Mouse (Mus musculus) left cerebral cortex, adult 2 months (tissue): ENCODE measurements around the gene Zfp503. TPM values are rescaled to one million over a fixed set of nuclear protein-coding genes. Genes with fewer than 3 reads are reported as not detected.

Experiments used
- DNase-seq, 2 experiments: peaks; one replicate each; pipeline ENCODE4 v3.0.0; 2021 to 2022; ENCODE audit warnings: low spot score in 2 of 2, mixed read lengths in 1 of 2; ENCODE audit errors: extremely low spot score in 1 of 2
- H3K27ac ChIP-seq: fragments of 200-600 bp; 2 replicates; pipeline ENCODE4 v1.8.1; 2022
- H3K4me3 ChIP-seq: fragments of 200-600 bp; 2 replicates; pipeline ENCODE4 v1.8.1; 2022
- CTCF ChIP-seq: fragments of 200-600 bp; IDR thresholded peaks from 2 replicates; pipeline ENCODE4 v1.8.1; 2022; ENCODE audit warnings: antibody characterized with exemption, mild to moderate bottlenecking, moderate library complexity
- intact Hi-C: fragments of 180-260 bp; cut with DNase I; formaldehyde crosslinking; loops from one replicate; pipeline ENCODE4 v1.15.1; 2025
- long read RNA-seq, 2 experiments: library from polyadenylated mRNA; stranded (forward); transcript quantifications; one replicate each; pipeline ENCODE4 v2.0.0; 2021; ENCODE audit warnings: borderline mapping rate in 2 of 2
- total RNA-seq, 2 experiments: library from RNA; stranded (reverse); gene quantifications; 2 replicates each; pipeline ENCODE4 v1.2.3; 2021

Gene Zfp503
- total RNA-seq = 1 to 10 TPM; 2.2 to 3.3 TPM
- long read RNA-seq, experiment 1 = 0 reads
- long read RNA-seq, experiment 2, partial matches to known transcripts = 1 of 1 reads
- long read RNA-seq, experiment 2, other reads (novel, unspliced or antisense) = 0 of 1 reads

DNA sequence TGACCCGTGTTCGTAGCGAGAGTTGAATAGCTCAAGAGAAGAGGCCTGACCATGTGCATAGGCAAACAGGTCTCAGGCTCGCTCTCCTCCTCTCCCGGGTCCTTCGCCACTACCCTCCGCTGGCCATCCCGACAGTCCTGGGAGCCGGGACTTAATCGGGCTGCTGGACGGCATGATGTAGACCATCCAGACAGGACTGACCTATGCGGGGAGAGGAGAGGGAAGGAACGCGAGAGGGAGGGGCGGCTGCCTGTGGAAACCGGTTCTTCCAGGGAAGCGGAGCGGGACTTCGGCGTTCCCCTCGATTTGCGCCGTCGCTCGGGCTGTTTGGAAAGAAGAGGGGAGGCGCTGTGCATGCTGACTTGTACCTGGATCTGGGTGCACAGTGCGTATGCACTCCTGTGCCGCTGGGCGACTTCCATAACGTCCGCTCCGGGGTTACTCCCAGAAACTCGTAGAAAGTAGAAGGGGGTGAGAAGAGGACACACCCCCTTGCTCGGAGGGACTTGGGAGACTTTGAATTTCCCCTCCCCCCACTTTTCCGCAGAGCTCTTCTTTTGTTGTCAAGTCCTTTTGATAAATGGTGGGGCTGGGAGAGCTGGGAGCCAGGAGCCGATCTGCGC, at the start of gene Zfp503:
Zfp503 (minus strand) TSS at position 311 of the 623 bp plus-strand sequence.
- intact Hi-C loops = loop anchor here (5.0 to 10.0 kb wide), 2 partner anchors 1058 to 1415 kb away; no protein-coding TSS in a partner anchor
- DNase-seq = no peak
- H3K27ac ChIP-seq = peak within 1 kb of the TSS; percentile 32; the same call in 1 of the 2 replicates
- TF ChIP-seq CTCF = peak; percentile 4
- H3K4me3 ChIP-seq = peak within 1 kb of the TSS; percentile 58

DNA sequence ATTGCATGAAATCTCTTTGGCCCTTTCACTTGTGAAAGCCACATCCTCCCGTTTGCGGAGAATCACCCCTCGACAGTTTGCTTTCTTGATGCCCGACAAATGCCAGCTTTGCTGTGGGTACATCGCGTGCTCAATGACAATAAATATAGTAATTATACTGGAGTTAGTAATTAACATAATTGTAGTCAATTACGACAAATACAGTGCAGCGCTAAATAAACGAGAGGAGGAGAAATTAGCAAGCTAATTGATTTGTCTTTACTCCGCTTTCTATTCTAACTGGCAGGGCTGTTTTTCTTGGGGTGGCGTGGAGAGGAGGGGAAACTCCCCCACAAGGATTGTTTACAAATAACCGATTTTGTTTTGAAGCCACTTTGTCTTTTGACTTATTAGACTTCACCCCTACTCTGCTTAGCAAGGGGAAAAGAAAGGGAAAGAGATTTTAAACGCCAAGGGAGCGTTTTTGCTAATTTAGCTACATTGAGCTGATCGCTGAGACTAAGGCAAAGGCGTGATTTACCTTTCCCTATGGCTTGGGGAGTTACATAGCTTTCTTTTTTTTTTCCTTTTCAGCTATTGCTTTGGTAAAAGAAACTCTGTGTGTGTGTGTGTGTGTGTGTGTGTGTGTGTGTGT, 48.2 kb upstream of the Zfp503 start:
- H3K27ac ChIP-seq = no peak overlapping the region
- TF ChIP-seq CTCF = no peak

DNA sequence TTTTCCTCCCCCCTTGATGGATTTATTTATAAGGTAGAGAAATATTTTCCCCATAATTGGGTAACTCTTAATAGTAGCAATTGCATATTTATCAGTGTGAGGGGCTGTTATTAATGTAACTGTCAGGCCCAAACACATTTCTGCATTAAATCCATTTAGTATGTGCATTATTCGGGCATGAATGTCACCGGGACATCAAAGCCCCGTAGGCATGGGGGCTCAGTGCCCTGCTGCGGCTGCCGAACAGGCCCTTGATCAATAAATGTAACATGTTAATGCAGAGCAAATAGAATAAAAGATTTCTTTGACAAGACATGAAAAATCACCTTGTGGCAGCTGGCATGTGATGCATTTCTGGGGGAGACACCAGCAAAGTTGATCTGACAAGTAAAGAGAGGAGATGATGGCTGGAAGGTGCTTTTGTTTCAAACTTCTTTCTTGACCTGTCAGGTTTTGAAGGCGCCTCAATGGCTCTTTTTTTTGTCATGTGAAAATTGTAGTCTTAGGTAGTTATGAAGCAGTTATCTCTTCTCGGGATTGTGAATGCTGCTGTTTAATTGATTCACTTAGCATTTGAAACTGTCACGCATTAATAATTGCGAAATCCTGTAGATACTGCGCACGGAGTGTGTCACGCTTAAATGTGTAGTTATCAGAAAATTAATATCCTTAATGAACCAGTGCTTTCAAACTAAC, 47.5 kb upstream of the Zfp503 start:
- TF ChIP-seq CTCF = no peak
- DNase-seq = no peak
- Histone ChIP-seq H3K4me3 (no peak overlapping the region), H3K27ac (no peak overlapping the region)
- intact Hi-C loops = no loop called here

More for the DNA sequence above, 48.2 kb upstream of the Zfp503 start:
- no peak overlapping the region for H3K4me3 ChIP-seq
- intact Hi-C loops = no loop called here
- no peak for DNase-seq

DNA sequence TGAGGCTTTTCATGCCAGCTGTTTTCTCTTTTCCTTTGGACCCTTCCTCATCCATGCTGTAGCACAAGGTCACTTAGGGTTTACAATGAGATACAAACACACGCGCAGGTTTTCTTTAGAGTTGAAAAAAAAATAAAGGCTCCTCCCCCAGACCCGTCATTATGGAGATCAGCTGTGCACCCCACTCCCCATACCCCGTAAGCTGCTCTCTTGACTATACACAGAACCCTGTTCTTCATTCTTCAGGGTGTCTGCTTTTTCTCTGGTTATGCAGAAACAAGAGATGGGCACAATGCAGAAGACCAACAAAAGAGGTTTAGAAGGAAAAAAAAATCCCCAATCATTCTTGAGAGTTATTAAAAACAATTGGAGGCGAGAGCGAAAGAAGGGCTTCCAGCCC, 46.9 kb upstream of the Zfp503 start:
- DNase-seq = no peak
- intact Hi-C loops = no loop called here
- Histone ChIP-seq H3K4me3 (no peak overlapping the region), H3K27ac (no peak overlapping the region)
- TF ChIP-seq CTCF = no peak

DNA sequence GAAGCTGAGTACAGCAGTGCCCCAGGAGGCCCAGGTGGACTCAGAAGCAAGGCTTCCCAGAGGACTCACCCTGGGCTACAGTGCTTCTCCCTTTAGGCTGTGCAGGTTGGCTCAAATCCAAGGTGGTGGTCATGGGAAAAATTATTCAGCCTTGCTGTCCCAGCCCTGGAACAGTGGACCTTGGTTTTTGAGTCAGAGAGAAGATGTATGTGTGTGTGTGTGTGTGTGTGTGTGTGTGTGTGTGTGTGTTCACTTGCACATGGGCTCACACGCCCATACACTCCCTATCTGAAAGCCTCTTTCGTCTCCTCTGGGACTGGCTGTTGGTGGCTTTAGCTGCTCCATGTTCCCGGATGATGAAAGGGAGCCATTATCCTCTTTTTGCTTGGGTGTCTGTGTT, 46.5 kb upstream of the Zfp503 start:
- no peak for DNase-seq
- Histone ChIP-seq H3K27ac (no peak overlapping the region), H3K4me3 (no peak overlapping the region)
- intact Hi-C loops = no loop called here
- TF ChIP-seq CTCF = no peak

DNA sequence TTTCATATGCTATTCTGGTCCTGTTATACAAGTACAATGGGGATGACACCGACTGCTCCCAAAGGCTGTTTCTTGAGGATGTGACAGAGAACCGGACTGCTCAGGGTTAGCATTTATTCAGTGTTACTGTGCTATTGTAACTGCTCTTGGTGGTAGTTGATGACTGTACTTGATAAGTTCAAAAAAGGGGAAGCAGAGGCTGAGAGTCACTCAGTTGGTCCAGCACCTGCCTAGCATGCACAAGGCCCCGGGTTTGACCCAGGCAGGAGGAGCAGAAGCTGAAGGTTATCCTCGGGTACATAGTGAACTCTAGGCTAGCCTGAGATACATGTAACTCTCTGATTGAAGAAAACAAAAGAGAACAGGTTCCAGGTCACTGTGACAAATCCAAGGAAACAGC, 34.1 kb upstream of the Zfp503 start:
- no peak for TF ChIP-seq CTCF
- intact Hi-C loops = no loop called here
- H3K4me3 ChIP-seq = no peak overlapping the region
- no peak for DNase-seq
- H3K27ac ChIP-seq = no peak overlapping the region

DNA sequence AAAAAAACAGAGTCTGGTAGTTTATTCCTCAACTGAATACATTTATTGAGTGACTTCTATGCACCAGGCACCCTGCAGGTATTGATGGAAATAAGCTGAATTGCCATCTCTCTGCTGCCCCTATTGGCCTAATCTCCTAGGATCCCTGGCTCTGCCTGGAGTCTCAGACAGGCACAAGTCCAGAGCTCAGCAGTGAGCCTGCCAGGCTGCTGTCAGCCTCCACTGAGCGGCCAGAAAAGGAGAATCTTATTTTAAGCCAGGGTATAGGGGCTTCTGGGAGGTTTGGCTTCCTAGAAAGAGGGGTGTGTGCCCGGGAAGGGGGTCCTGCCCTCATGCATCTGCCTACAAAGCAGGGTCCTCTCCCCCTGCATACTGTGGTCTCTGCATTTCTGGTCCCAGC, 31.5 kb upstream of the Zfp503 start:
- H3K4me3 ChIP-seq = no peak overlapping the region
- no peak for DNase-seq
- TF ChIP-seq CTCF = peak; percentile 45
- intact Hi-C loops = no loop called here
- no peak overlapping the region for H3K27ac ChIP-seq

DNA sequence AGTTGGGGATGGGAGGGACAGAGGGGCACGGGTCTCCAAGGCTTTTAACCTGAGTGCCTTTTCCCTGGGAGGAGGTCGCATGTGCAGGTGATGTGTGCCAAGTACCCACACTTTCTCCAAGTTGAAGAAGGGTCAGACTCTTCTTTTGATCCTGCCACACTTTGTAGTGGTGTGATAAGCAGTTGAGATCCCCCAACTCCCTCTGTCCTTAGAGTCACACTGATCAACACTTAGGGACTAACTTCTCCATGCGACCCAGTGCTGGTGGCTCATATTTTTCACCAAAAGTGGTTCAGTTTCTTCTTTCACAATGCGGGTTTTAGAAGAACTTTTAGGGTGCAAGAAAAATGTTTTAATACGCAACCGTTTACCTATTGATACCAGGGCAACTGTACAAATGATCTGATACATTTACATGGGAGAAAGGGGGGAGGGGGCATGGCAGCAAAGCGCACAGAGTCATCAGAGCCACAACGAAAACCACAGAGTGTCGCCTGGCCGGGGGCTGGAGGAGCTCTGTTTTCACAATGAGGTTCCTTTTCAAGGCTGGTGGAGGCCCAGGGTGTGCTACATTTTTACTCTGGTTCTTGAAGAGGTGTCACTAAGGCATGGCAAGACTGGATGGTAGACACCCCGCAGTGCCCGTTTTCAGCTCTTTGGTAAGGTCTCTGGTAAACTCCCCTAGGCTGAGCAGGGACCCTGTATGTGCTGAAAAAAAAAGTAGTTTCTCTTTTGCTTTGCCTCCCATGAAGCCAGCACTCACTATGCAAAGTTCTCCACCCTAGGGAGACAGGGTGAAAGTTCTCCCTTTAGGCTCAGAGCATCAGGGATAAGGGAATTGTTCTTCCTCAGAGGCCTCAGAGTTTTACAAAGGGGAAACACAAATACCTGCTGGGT, 30.8 kb upstream of the Zfp503 start:
- intact Hi-C loops = no loop called here
- no peak for DNase-seq
- H3K4me3 ChIP-seq = peak overlapping the region; percentile 48
- H3K27ac ChIP-seq = no peak overlapping the region
- no peak for TF ChIP-seq CTCF

DNA sequence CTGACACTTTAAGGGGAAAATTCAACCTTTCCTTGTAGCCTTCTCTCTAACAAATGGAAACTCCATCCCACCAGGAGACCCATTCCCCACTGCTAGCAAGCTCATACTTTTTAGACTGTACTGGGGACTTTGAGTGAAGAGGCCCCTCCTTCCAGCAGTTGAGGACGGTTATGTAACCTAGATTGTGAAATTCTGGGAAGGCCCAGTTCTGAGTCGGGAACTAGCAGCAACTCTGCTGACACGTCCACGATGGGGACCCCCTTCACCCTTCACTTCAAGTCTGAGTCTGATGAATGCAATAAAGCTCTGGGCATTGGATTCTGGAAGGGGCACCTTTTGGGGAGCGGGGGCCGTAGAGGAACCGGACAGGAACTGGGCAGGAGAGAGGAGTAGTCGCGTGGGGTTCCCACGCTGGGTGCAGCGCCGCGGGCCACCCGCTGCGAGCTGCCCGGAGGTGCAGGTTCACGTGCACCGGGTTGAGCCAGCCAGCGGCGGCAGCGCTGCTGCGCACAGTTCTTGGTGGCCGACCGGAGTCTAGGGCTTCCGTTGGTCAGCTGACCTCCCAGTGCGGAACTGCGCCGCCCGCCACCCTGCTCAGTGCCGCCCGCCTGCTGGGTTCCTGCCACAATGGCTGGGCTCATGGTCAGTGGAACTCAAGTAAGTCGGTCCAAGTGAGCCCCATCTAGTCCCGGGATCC, 30.0 kb upstream of the Zfp503 start, which contains the start of gene Lrmda:
Lrmda (plus strand) TSS at position 461 of the 697 bp plus-strand sequence.
- H3K4me3 ChIP-seq = peak within 1 kb of the TSS; percentile 48
- peak; percentile 42 to 60 for DNase-seq
- no peak; the same call in none of the 2 replicates for TF ChIP-seq CTCF
- intact Hi-C loops = no loop called here
- H3K27ac ChIP-seq = peak within 1 kb of the TSS; percentile 45; the same call in 1 of the 2 replicates

DNA sequence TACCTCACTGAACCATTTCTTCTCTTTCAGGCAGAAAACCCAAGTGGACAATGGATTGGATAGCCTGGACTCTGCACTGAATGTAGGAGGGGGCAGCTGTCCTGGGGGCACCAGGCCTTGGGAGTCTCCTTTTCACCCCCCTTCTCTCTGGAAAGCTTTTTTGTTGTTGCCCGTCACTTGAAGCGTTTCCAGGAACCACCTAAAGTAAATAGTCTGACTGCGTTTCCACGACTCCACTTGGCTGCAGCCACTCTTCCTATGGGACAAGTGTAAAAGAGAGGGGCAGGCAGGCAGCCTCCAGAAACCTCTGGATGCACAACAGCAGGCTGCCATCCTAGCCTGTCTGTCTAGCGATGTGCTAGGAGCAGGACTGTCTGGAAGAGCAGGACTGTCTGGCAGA, 27.6 kb upstream of the Zfp503 start:
- intact Hi-C loops = no loop called here
- TF ChIP-seq CTCF = no peak
- Histone ChIP-seq H3K4me3 (no peak overlapping the region), H3K27ac (no peak overlapping the region)
- no peak for DNase-seq

DNA sequence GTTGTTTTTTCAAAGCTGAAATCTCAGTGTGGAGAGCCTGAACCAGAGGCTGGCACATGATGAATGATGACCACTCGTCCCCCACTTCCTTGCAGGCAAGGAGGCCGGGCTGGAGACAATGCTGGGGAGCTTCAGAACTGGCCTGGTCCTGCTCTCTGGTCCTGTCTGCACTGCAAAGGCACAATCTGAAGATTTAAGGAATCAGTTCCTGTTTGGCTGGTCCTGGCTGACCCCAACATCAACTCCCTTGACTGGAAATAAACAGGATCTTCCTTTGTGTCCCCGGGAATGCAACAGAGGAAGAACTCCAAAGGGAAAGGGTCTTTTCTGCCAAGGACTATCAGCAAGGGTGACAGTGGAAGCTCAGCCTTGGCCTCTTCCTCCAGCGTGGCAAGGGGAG, 25.4 kb upstream of the Zfp503 start:
- H3K27ac ChIP-seq = no peak overlapping the region
- intact Hi-C loops = no loop called here
- TF ChIP-seq CTCF = no peak
- H3K4me3 ChIP-seq = no peak overlapping the region
- DNase-seq = no peak
